Mouse (Mus musculus) megakaryocyte, embryonic 14.5 days (primary cell): ENCODE measurements around the gene 4833439L19Rik.

Source experiments
- FLI1 ChIP-seq: IDR thresholded peaks from 2 replicates; pipeline ENCODE4 v1.6.1; 2012; ENCODE audit warnings: low read length, inconsistent platforms, mixed read lengths
- GATA1 ChIP-seq: IDR thresholded peaks from 3 replicates; pipeline ENCODE4 v1.6.1; 2012; ENCODE audit warnings: mixed read lengths, low read length, inconsistent platforms, borderline replicate concordance

GRCm38 (mm10) chr13:54556176-54556575 is 9.1 kb downstream of the 4833439L19Rik start:
- TF ChIP-seq GATA1 = no peak
- no peak for TF ChIP-seq FLI1
